Mouse (Mus musculus) cortical plate, adult 2 months (tissue): ENCODE data around the gene Morn3.

Experiments
- CTCF ChIP-seq: fragments of 200-500 bp; IDR thresholded peaks from 2 replicates; pipeline ENCODE4 v1.5.1; 2011; ENCODE audit warnings: mild to moderate bottlenecking, control low read depth, low read length; ENCODE audit not compliant: insufficient read depth; ENCODE audit errors: extremely low read depth
- POLR2A ChIP-seq: fragments of 200-500 bp; IDR thresholded peaks from 2 replicates; pipeline ENCODE4 v1.6.1; 2011; ENCODE audit warnings: mild to moderate bottlenecking, low read length, control low read depth; ENCODE audit not compliant: insufficient read depth; ENCODE audit errors: extremely low read depth

- TF ChIP-seq POLR2A: no peak
- no peak for TF ChIP-seq CTCF
Observed at GRCm38 (mm10) chr5:123011705-123012104, 35.1 kb downstream of the Morn3 start.
